Mouse (Mus musculus) forelimb bud, embryonic 11.5 days (tissue): ENCODE data around the gene Hs2st1.
A peak's percentile ranks its signal among the peaks of the same experiment; 100 is the strongest.

Experiments used
- DNase-seq: peaks from one replicate; pipeline ENCODE4 v3.0.0-alpha.2; 2012; ENCODE audit warnings: low read depth, low spot score

The Hs2st1 gene

GRCm38 (mm10) chr3:144586731-144587130 is 16.8 kb upstream of the Hs2st1 start:
- no peak for DNase-seq

GRCm38 (mm10) chr3:144584789-144585553 is 15.0 kb upstream of the Hs2st1 start:
- no peak for DNase-seq

- DNase-seq: no peak
These were observed 13.8 kb upstream of the Hs2st1 start for GRCm38 (mm10) chr3:144583789-144584188.

GRCm38 (mm10) chr3:144582306-144582705 is 12.3 kb upstream of the Hs2st1 start:
- no peak for DNase-seq

- no peak for DNase-seq
These were observed 11.9 kb upstream of the Hs2st1 start for GRCm38 (mm10) chr3:144581842-144582241.

GRCm38 (mm10) chr3:144580281-144580680 is 10.3 kb upstream of the Hs2st1 start:
- no peak for DNase-seq

GRCm38 (mm10) chr3:144579796-144580195 is 9.8 kb upstream of the Hs2st1 start:
- DNase-seq: no peak

- DNase-seq: no peak
These were observed 8.9 kb upstream of the Hs2st1 start for GRCm38 (mm10) chr3:144578921-144579320.

- no peak for DNase-seq
These were observed 7.7 kb upstream of the Hs2st1 start for GRCm38 (mm10) chr3:144577366-144578340.

- no peak for DNase-seq
These were observed 4.3 kb upstream of the Hs2st1 start for GRCm38 (mm10) chr3:144574256-144574655.

GRCm38 (mm10) chr3:144570816-144571487 is 971 bp upstream of the Hs2st1 start:
- no peak for DNase-seq

GRCm38 (mm10) chr3:144569401-144569971 is 495 bp downstream of the Hs2st1 start:
- DNase-seq: peak; percentile 28

- DNase-seq: peak; percentile 10
These were observed 1.1 kb downstream of the Hs2st1 start for GRCm38 (mm10) chr3:144568861-144569361.

- DNase-seq: no peak
These were observed 4.8 kb downstream of the Hs2st1 start for GRCm38 (mm10) chr3:144565212-144565611.

- DNase-seq: no peak
These were observed 6.1 kb downstream of the Hs2st1 start for GRCm38 (mm10) chr3:144563916-144564315.

- DNase-seq: no peak
These were observed 8.3 kb downstream of the Hs2st1 start for GRCm38 (mm10) chr3:144561511-144562250.

- DNase-seq: no peak
These were observed 11.7 kb downstream of the Hs2st1 start for GRCm38 (mm10) chr3:144558274-144558673.

GRCm38 (mm10) chr3:144556625-144557324 is 13.2 kb downstream of the Hs2st1 start:
- DNase-seq: no peak

- no peak for DNase-seq
These were observed 14.8 kb downstream of the Hs2st1 start for GRCm38 (mm10) chr3:144555144-144555543.

GRCm38 (mm10) chr3:144554503-144554902 is 15.5 kb downstream of the Hs2st1 start:
- DNase-seq: no peak
